7 mouse cellular contexts compared by ENCODE assay signal in genomic region chr6:71543686-71544499, GRCm38 (mm10). TPM values are rescaled to one million over a fixed set of nuclear protein-coding genes. Genes with fewer than 3 reads are reported as not detected.
A peak's percentile ranks its signal among the peaks of the same experiment; 100 is the strongest.
DNase-seq lines count a peak whose midpoint lies in the region; ATAC-seq and TF ChIP-seq lines count a peak whose summit lies in the region.

Chmp3 (plus strand) TSS chr6:71543797.

- no peak for TF ChIP-seq CTCF in kidney, adult 2 months (conservative IDR thresholded peaks at IDR 0.05; ENCODE audit: insufficient read depth, insufficient read length, low read depth, low read length)
- no peak for TF ChIP-seq CTCF in spleen, adult 2 months (IDR thresholded peaks at IDR 0.05; ENCODE audit: extremely low read depth, insufficient read depth, insufficient read length, insufficient replicate concordance)

- H3K27me3 ChIP-seq in embryonic facial prominence, embryonic 12.5 days = no peaks in the 10 kb centered on the region
- no peaks in the 10 kb centered on the region for H3K27me3 ChIP-seq in kidney, adult 2 months (replicated peaks; ENCODE audit: control insufficient read depth, insufficient read depth, low read length)
- H3K27me3 ChIP-seq in limb, embryonic 12.5 days = no peaks in the 10 kb centered on the region
- no peaks in the 10 kb centered on the region for H3K27me3 ChIP-seq in midbrain, embryonic 15.5 days (replicated peaks)
- no peaks in the 10 kb centered on the region for H3K27me3 ChIP-seq in spleen, adult 2 months (ENCODE audit: control insufficient read depth, insufficient read depth, low read length)

- no peaks in the 10 kb centered on the region for H3K36me3 ChIP-seq in embryonic facial prominence, embryonic 12.5 days
- H3K36me3 ChIP-seq in kidney, adult 2 months (ENCODE audit: control insufficient read depth, insufficient read depth, low read length) = no peaks in the 10 kb centered on the region
- H3K36me3 ChIP-seq in limb, embryonic 12.5 days = no peaks in the 10 kb centered on the region
- no peaks in the 10 kb centered on the region for H3K36me3 ChIP-seq in midbrain, embryonic 15.5 days (replicated peaks)
- no peaks in the 10 kb centered on the region for H3K36me3 ChIP-seq in spleen, adult 2 months (ENCODE audit: control insufficient read depth, insufficient read depth, low read length)

- H3K4me1 ChIP-seq in embryonic facial prominence, embryonic 12.5 days = no peaks in the 10 kb centered on the region
- H3K4me1 ChIP-seq in kidney, adult 2 months (ENCODE audit: control insufficient read depth, insufficient read depth, low read length) = peaks cover 4% of the 10 kb centered on the region; the same call in 1 of the 2 replicates
- H3K4me1 ChIP-seq in limb, embryonic 12.5 days (replicated peaks) = peaks cover 2% of the 10 kb centered on the region; the same call in 1 of the 2 replicates
- peaks cover 9% of the 10 kb centered on the region for H3K4me1 ChIP-seq in midbrain, embryonic 15.5 days
- H3K4me1 ChIP-seq in spleen, adult 2 months (ENCODE audit: control insufficient read depth, insufficient read depth, insufficient read length) = peaks cover 2% of the 10 kb centered on the region; the same call in 1 of the 2 replicates

- DNase-seq in adrenal gland, postnatal 25 days = peak; percentile 97
- peak; percentile 97 to 99 for DNase-seq in heart, adult 18-20 months
- peak; percentile 98 for DNase-seq in kidney, adult 2 months
- DNase-seq in spleen, adult 2 months (ENCODE audit: low read depth in 1 of 2, low spot score in 2 of 2) = peak; percentile 80 to 94

- H3K27ac ChIP-seq in embryonic facial prominence, embryonic 12.5 days = peak within 1 kb of the TSS; percentile 97
- peak within 1 kb of the TSS; percentile 98 for H3K27ac ChIP-seq in kidney, adult 2 months (ENCODE audit: insufficient read depth, low read depth, low read length)
- H3K27ac ChIP-seq in limb, embryonic 12.5 days = peak within 1 kb of the TSS; percentile 99
- H3K27ac ChIP-seq in midbrain, embryonic 15.5 days = peak within 1 kb of the TSS; percentile 96
- peak within 1 kb of the TSS; percentile 98 for H3K27ac ChIP-seq in spleen, adult 2 months (ENCODE audit: insufficient read depth, low read length)

- peak within 1 kb of the TSS; percentile 55 for H3K4me2 ChIP-seq in embryonic facial prominence, embryonic 12.5 days (replicated peaks)
- H3K4me2 ChIP-seq in limb, embryonic 12.5 days = peak within 1 kb of the TSS; percentile 64
- H3K4me2 ChIP-seq in midbrain, embryonic 15.5 days = peak within 1 kb of the TSS; percentile 69

- peak within 1 kb of the TSS; percentile 91 for H3K9ac ChIP-seq in embryonic facial prominence, embryonic 12.5 days
- H3K9ac ChIP-seq in limb, embryonic 12.5 days (replicated peaks) = peak within 1 kb of the TSS; percentile 93
- peak within 1 kb of the TSS; percentile 91 for H3K9ac ChIP-seq in midbrain, embryonic 15.5 days

- peak; percentile 39 for TF ChIP-seq POLR2A in kidney, adult 2 months (IDR thresholded peaks at IDR 0.05; ENCODE audit: low read depth, low read length)
- peak; percentile 52 for TF ChIP-seq POLR2A in spleen, adult 2 months (IDR thresholded peaks at IDR 0.05; ENCODE audit: low read depth, low read length)

- no peaks in the 10 kb centered on the region for H3K9me3 ChIP-seq in embryonic facial prominence, embryonic 12.5 days
- H3K9me3 ChIP-seq in limb, embryonic 12.5 days = no peaks in the 10 kb centered on the region
- no peaks in the 10 kb centered on the region for H3K9me3 ChIP-seq in midbrain, embryonic 15.5 days

- ATAC-seq in embryonic facial prominence, embryonic 12.5 days (ENCODE audit: insufficient number of reproducible peaks, insufficient read depth, low FRiP score, low TSS enrichment) = peak; percentile 97
- peak; percentile 98 for ATAC-seq in limb, embryonic 12.5 days (ENCODE audit: insufficient number of reproducible peaks, insufficient read depth, low FRiP score, low TSS enrichment, low read depth)
- ATAC-seq in midbrain, embryonic 15.5 days (replicated peaks) = peak; percentile 99

- WGBS in embryonic facial prominence, embryonic 12.5 days = under 1% methylated on average over 57 of the region's 59 CpGs
- under 1% methylated on average over 59 of the region's 59 CpGs for WGBS in kidney, adult 2 months
- under 1% methylated on average over 59 of the region's 59 CpGs for WGBS in limb, embryonic 12.5 days
- under 1% methylated on average over 59 of the region's 59 CpGs for WGBS in midbrain, embryonic 15.5 days
- under 1% methylated on average over 59 of the region's 59 CpGs for WGBS in spleen, adult 2 months

- peak within 1 kb of the TSS; percentile 78 for H3K4me3 ChIP-seq in embryonic facial prominence, embryonic 12.5 days
- peak within 1 kb of the TSS; percentile 84 for H3K4me3 ChIP-seq in kidney, adult 2 months (ENCODE audit: insufficient read depth, low read depth, low read length)
- peak within 1 kb of the TSS; percentile 74 for H3K4me3 ChIP-seq in limb, embryonic 12.5 days (replicated peaks)
- H3K4me3 ChIP-seq in midbrain, embryonic 15.5 days = peak within 1 kb of the TSS; percentile 64
- peak within 1 kb of the TSS; percentile 75 for H3K4me3 ChIP-seq in spleen, adult 2 months (ENCODE audit: extremely low read depth, insufficient read depth, insufficient read length)

RNA-seq across cellular contexts. Expression of gene Chmp3, which starts in this region (rescaled TPM):
- total RNA-seq in adrenal gland, postnatal 25 days (2021) = 109 and 133 TPM in 2 replicates
- polyA plus RNA-seq in embryonic facial prominence, embryonic 12.5 days (2016; fragmentation: Nextera tagmentation; extraction: Ambion mirVana) = 50.8 and 53.0 TPM in 2 replicates
- 10 to 100 TPM; 52.0 to 56.6 TPM for total RNA-seq in heart, adult 18-20 months (2021)
- polyA plus RNA-seq in kidney, adult 2 months (2012; rRNA removed) = 44.2 and 51.5 TPM in 2 replicates
- polyA plus RNA-seq in limb, embryonic 12.5 days (2016; fragmentation: Nextera tagmentation; extraction: Ambion mirVana) = 50.1 and 51.2 TPM in 2 replicates
- 54.3 and 55.7 TPM in 2 replicates for polyA plus RNA-seq in midbrain, embryonic 15.5 days (2015; fragmentation: Nextera tagmentation; extraction: Ambion mirVana)
- 14.6 and 15.3 TPM in 2 replicates for polyA plus RNA-seq in spleen, adult 2 months (2012; rRNA removed)

Comparison
In these comparisons a context has a peak if more than half of its experiments do, and no peak if none do; other contexts are left out.
1. Peak in every context shown above with its lines: DNase-seq, ATAC-seq, H3K4me3 ChIP-seq and H3K27ac ChIP-seq.